Mouse (Mus musculus): Measurements from ENCODE around the gene Inca1. TPM values are rescaled to one million over a fixed set of nuclear protein-coding genes. Genes with fewer than 3 reads are reported as not detected.

The Inca1 gene
- polyA plus RNA-seq, 1 experiment from 2014 or later: 1.1 TPM

- Histone ChIP-seq H3K4me3 (ENCODE audit: low read depth, low read length) (no peak overlapping the region), H3K4me1 (ENCODE audit: insufficient read depth) (0 out of 2 replicates have a peak, but pooled peaks cover 4% of the 10 kb centered on the region), H3K9me3 (ENCODE audit: low read depth, low read length) (no peaks in the 10 kb centered on the region), H3K27ac (ENCODE audit: low read depth) (no peak overlapping the region), H3K4me2 (no peak overlapping the region), H3K27me3 (ENCODE audit: insufficient read depth, low read length) (no peaks in the 10 kb centered on the region), H3K9ac (no peak overlapping the region), H3K36me3 (ENCODE audit: insufficient read depth) (peaks cover 69% of the 10 kb centered on the region)
- WGBS: 86% methylated on average over 6 of the region's 6 CpGs
- ATAC-seq (ENCODE audit: insufficient read depth): no peak
- TF ChIP-seq CTCF (IDR thresholded peaks at IDR 0.05; ENCODE audit: low read depth): no peak
- DNase-seq: no peak
Observed at GRCm38 (mm10) chr11:70663957-70664356, 36.0 kb downstream of the Inca1 start.

GRCm38 (mm10) chr11:70663101-70663500 lies 36.9 kb downstream of the Inca1 start:
- Histone ChIP-seq H3K9ac (no peak overlapping the region), H3K27me3 (ENCODE audit: insufficient read depth, low read length) (no peaks in the 10 kb centered on the region), H3K27ac (ENCODE audit: low read depth) (no peak overlapping the region), H3K9me3 (ENCODE audit: low read depth, low read length) (no peaks in the 10 kb centered on the region), H3K36me3 (ENCODE audit: insufficient read depth) (peaks cover 69% of the 10 kb centered on the region), H3K4me3 (ENCODE audit: low read depth, low read length) (no peak overlapping the region), H3K4me2 (no peak overlapping the region), H3K4me1 (ENCODE audit: insufficient read depth) (0 out of 2 replicates have a peak, but pooled peaks cover 6% of the 10 kb centered on the region)
- no peak for TF ChIP-seq CTCF (IDR thresholded peaks at IDR 0.05; ENCODE audit: low read depth)
- DNase-seq (no peak), ATAC-seq (ENCODE audit: insufficient read depth) (no peak)
- 91% methylated on average over 8 of the region's 8 CpGs for WGBS

- H3K27me3 ChIP-seq (ENCODE audit: insufficient read depth, low read length): no peaks in the 10 kb centered on the region
- no peak overlapping the region for H3K4me3 ChIP-seq (ENCODE audit: low read depth, low read length)
- no peak for TF ChIP-seq CTCF (IDR thresholded peaks at IDR 0.05; ENCODE audit: low read depth)
- no peak for DNase-seq
- 84% methylated on average over 8 of the region's 8 CpGs for WGBS
- H3K9ac ChIP-seq: no peak overlapping the region
- H3K9me3 ChIP-seq (ENCODE audit: low read depth, low read length): no peaks in the 10 kb centered on the region
- no peak overlapping the region for H3K4me2 ChIP-seq
- H3K36me3 ChIP-seq (ENCODE audit: insufficient read depth): peaks cover 55% of the 10 kb centered on the region
- H3K4me1 ChIP-seq (ENCODE audit: insufficient read depth): peaks cover 22% of the 10 kb centered on the region
- no peak for ATAC-seq (ENCODE audit: insufficient read depth)
- no peak overlapping the region for H3K27ac ChIP-seq (ENCODE audit: low read depth)
Observed at GRCm38 (mm10) chr11:70660571-70660970, 39.4 kb downstream of the Inca1 start.

- Histone ChIP-seq H3K4me3 (ENCODE audit: low read depth, low read length) (no peak overlapping the region), H3K36me3 (ENCODE audit: insufficient read depth) (peaks cover 39% of the 10 kb centered on the region), H3K9me3 (ENCODE audit: low read depth, low read length) (no peaks in the 10 kb centered on the region), H3K4me1 (ENCODE audit: insufficient read depth) (peaks cover 22% of the 10 kb centered on the region), H3K9ac (no peak overlapping the region), H3K4me2 (no peak overlapping the region), H3K27me3 (ENCODE audit: insufficient read depth, low read length) (no peaks in the 10 kb centered on the region), H3K27ac (ENCODE audit: low read depth) (no peak overlapping the region)
- no peak for TF ChIP-seq CTCF (IDR thresholded peaks at IDR 0.05; ENCODE audit: low read depth)
- DNase-seq (no peak), ATAC-seq (ENCODE audit: insufficient read depth) (no peak)
- 67% methylated on average over 8 of the region's 8 CpGs for WGBS
Observed at GRCm38 (mm10) chr11:70658942-70659341, 41.0 kb downstream of the Inca1 start.

- Histone ChIP-seq H3K27me3 (ENCODE audit: insufficient read depth, low read length) (no peaks in the 10 kb centered on the region), H3K4me3 (ENCODE audit: low read depth, low read length) (no peak overlapping the region), H3K36me3 (ENCODE audit: insufficient read depth) (peaks cover 34% of the 10 kb centered on the region), H3K27ac (ENCODE audit: low read depth) (no peak overlapping the region), H3K9ac (no peak overlapping the region), H3K9me3 (ENCODE audit: low read depth, low read length) (no peaks in the 10 kb centered on the region), H3K4me2 (no peak overlapping the region), H3K4me1 (ENCODE audit: insufficient read depth) (peaks cover 22% of the 10 kb centered on the region)
- DNase-seq (no peak), ATAC-seq (ENCODE audit: insufficient read depth) (no peak)
- 64% methylated on average over 5 of the region's 5 CpGs for WGBS
- no peak for TF ChIP-seq CTCF (IDR thresholded peaks at IDR 0.05; ENCODE audit: low read depth)
Observed at GRCm38 (mm10) chr11:70658521-70658920, 41.4 kb downstream of the Inca1 start.

- Histone ChIP-seq H3K4me2 (peak overlapping the region; percentile 97), H3K4me1 (ENCODE audit: insufficient read depth) (peaks cover 22% of the 10 kb centered on the region), H3K27me3 (ENCODE audit: insufficient read depth, low read length) (no peaks in the 10 kb centered on the region), H3K9ac (peak overlapping the region; percentile 3; the same call in 1 of the 2 replicates), H3K36me3 (ENCODE audit: insufficient read depth) (peaks cover 33% of the 10 kb centered on the region), H3K27ac (ENCODE audit: low read depth) (no peak overlapping the region), H3K9me3 (ENCODE audit: low read depth, low read length) (no peaks in the 10 kb centered on the region), H3K4me3 (ENCODE audit: low read depth, low read length) (no peak overlapping the region; the same call in 1 of the 2 replicates)
- WGBS: 44% methylated on average over 9 of the region's 9 CpGs
- no peak for DNase-seq
- TF ChIP-seq CTCF (IDR thresholded peaks at IDR 0.05; ENCODE audit: low read depth): no peak
- no peak for ATAC-seq (ENCODE audit: insufficient read depth)
Observed at GRCm38 (mm10) chr11:70657991-70658390, 42.0 kb downstream of the Inca1 start.

GRCm38 (mm10) chr11:70657573-70657972 lies 42.4 kb downstream of the Inca1 start:
- TF ChIP-seq CTCF (IDR thresholded peaks at IDR 0.05; ENCODE audit: low read depth): no peak
- no peak for DNase-seq
- peaks cover 22% of the 10 kb centered on the region for H3K4me1 ChIP-seq (ENCODE audit: insufficient read depth)
- no peak overlapping the region; the same call in 1 of the 2 replicates for H3K4me3 ChIP-seq (ENCODE audit: low read depth, low read length)
- WGBS: 34% methylated on average over 6 of the region's 6 CpGs
- no peaks in the 10 kb centered on the region for H3K27me3 ChIP-seq (ENCODE audit: insufficient read depth, low read length)
- peaks cover 33% of the 10 kb centered on the region for H3K36me3 ChIP-seq (ENCODE audit: insufficient read depth)
- H3K4me2 ChIP-seq: peak overlapping the region; percentile 97
- no peaks in the 10 kb centered on the region for H3K9me3 ChIP-seq (ENCODE audit: low read depth, low read length)
- H3K27ac ChIP-seq (ENCODE audit: low read depth): peak overlapping the region; percentile 83
- no peak for ATAC-seq (ENCODE audit: insufficient read depth)
- H3K9ac ChIP-seq: peak overlapping the region; percentile 97; the same call in 1 of the 2 replicates
